Mouse (Mus musculus) megakaryocyte, embryonic 14.5 days (primary cell): ENCODE results near the gene Ggt1.

Experiments used
- FLI1 ChIP-seq: IDR thresholded peaks from 2 replicates; pipeline ENCODE4 v1.6.1; 2012; ENCODE audit warnings: low read length, inconsistent platforms, mixed read lengths
- GATA1 ChIP-seq: IDR thresholded peaks from 3 replicates; pipeline ENCODE4 v1.6.1; 2012; ENCODE audit warnings: mixed read lengths, low read length, inconsistent platforms, borderline replicate concordance

DNA sequence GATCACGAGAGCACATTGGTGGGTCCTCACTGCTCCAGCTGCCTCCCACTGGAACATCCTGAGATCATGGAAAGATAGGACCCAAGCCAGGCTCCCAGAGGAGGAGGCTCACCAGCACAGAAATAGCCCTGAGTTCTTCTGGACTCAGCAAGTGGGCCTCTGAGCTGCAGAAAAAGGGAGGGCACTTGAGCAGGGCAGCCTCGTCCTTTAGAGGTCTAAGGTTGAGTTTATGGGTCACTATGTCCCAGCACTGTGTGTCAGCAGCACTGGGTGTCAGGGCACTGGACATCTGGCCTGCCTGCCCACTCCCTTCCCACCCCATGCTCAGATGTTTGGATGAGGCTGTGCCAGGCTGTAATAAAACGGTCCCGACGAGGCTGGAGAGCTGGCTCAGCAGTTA lies 26.9 kb downstream of the Ggt1 start:
- TF ChIP-seq FLI1 (no peak), GATA1 (no peak)
